Mouse (Mus musculus) midbrain, embryonic 14.5 days (tissue): ENCODE measurements around the gene Galnt13. TPM values are rescaled to one million over a fixed set of nuclear protein-coding genes. Genes with fewer than 3 reads are reported as not detected.

Experiments
- ATAC-seq: fragments of 200-750 bp; cut with Nextera tagmentation; 2 replicates; pipeline ENCODE4 v1.8.0; 2017; ENCODE audit warnings: moderate number of reproducible peaks, moderate library complexity; ENCODE audit not compliant: low FRiP score, low TSS enrichment
- DNase-seq: peaks from one replicate; pipeline ENCODE4 v3.0.0-alpha.2; 2015
- H3K27ac ChIP-seq: fragments of 300-500 bp; sonication (generic); replicated peaks from 2 replicates; pipeline ENCODE4 v1.5.1; 2014; ENCODE audit warnings: mild to moderate bottlenecking, low read depth, low read length, moderate library complexity
- H3K27me3 ChIP-seq: fragments of 300-500 bp; sonication (generic); 2 replicates; pipeline ENCODE4 v1.6.1; 2014; ENCODE audit warnings: low read length, control low read depth, mixed read lengths; ENCODE audit not compliant: control insufficient read depth, insufficient read depth
- H3K36me3 ChIP-seq: fragments of 300-500 bp; sonication (generic); 2 replicates; pipeline ENCODE4 v1.6.1; 2014; ENCODE audit warnings: low read length, control low read depth; ENCODE audit not compliant: control insufficient read depth, insufficient read depth
- H3K4me1 ChIP-seq: fragments of 300-500 bp; sonication (generic); 2 replicates; pipeline ENCODE4 v1.6.1; 2014; ENCODE audit warnings: mild to moderate bottlenecking, antibody characterized with exemption, low read length, control low read depth; ENCODE audit not compliant: control insufficient read depth, insufficient read depth
- H3K4me2 ChIP-seq: fragments of 300-500 bp; sonication (generic); 2 replicates; pipeline ENCODE4 v1.6.1; 2014; ENCODE audit warnings: mild to moderate bottlenecking, low read length, moderate library complexity
- H3K4me3 ChIP-seq: fragments of 300-500 bp; sonication (generic); replicated peaks from 2 replicates; pipeline ENCODE4 v1.5.1; 2014; ENCODE audit warnings: low read depth, low read length
- H3K9ac ChIP-seq: fragments of 300-500 bp; sonication (generic); replicated peaks from 2 replicates; pipeline ENCODE4 v1.6.1; 2014; ENCODE audit warnings: mild to moderate bottlenecking, low read length, moderate library complexity
- H3K9me3 ChIP-seq: fragments of 300-500 bp; sonication (generic); 2 replicates; pipeline ENCODE4 v1.6.1; 2016; ENCODE audit warnings: low read length, control low read depth, mixed read lengths; ENCODE audit not compliant: control insufficient read depth
- WGBS: fragments of 180-500 bp; shearing (Covaris S2); extraction: QIAGEN DNeasy Blood & Tissue Kit; methylation state at CpG from one replicate; pipeline ENCODE4 v1.1.7; 2014; 5-methylcytosine and 5-hydroxymethylcytosine counted together
- polyA plus RNA-seq: library from polyadenylated mRNA; unstranded; fragments of >200 nt; fragmentation: Nextera tagmentation; extraction: Ambion mirVana; gene quantifications from 2 replicates; pipeline ENCODE4 v1.2.1, GENCODE M21; 2014

The Galnt13 gene
- 7.0 and 8.4 TPM in 2 replicates for polyA plus RNA-seq

DNA sequence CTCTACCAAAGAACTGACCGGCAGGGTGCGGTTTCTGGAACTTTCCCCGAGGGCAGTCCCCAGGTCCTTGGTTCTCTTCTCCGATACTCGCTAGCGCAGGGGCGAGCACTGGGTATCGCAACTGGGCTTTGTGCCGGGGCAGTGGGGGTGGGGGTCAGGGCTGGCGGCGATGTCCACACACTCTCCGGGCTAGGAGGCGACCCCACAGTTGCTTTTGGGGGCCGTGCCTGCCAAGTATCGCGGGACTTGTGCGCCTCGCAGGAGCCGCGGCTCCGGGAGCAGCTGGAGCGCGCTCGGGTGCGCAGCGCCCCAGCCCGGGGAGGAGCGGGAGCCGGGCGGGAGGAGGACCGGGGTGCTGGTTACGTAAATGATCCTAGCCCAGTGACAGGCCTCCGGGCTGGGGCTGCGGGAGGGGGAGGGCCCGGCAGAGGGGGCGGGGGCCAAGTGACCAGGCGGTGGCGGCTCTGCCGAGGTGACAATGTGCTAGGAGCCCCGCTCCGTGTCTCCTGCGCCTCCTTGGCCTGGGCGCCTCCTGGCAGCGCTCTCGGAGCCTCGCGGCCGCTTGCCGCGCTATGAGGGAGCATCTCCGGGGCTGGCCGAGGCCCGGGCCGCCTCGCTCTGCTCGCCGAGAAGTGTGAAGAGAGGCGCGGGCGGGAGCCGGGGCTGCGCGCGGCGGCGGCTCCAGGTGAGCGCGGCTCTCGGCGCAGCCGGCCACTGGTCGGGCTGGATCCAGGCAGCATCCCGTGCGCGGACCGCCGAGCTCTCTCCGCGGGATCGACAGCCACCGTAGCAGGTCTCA, at the start of gene Galnt13:
Galnt13 (plus strand) TSS at position 381 of the 799 bp plus-strand sequence.
- ATAC-seq, result peak; percentile 91
- Histone ChIP-seq H3K4me3 (peak within 1 kb of the TSS; percentile 71), H3K9ac (peak within 1 kb of the TSS; percentile 69), H3K36me3 (no peaks in the 10 kb centered on the region), H3K27ac (peak within 1 kb of the TSS; percentile 78), H3K27me3 (0 out of 2 replicates have a peak, but pooled peaks cover 4% of the 10 kb centered on the region), H3K4me2 (peak within 1 kb of the TSS; percentile 94), H3K4me1 (peaks cover 5% of the 10 kb centered on the region; the same call in 1 of the 2 replicates), H3K9me3 (no peaks in the 10 kb centered on the region)
- DNase-seq, result peak; percentile 88
- under 1% methylated on average over 76 of the region's 81 CpGs for WGBS

- no peaks in the 10 kb centered on the region for H3K27me3 ChIP-seq
- H3K4me2 ChIP-seq, result no peak overlapping the region
- ATAC-seq (no peak), DNase-seq (no peak)
- no peak overlapping the region for H3K27ac ChIP-seq
- H3K9ac ChIP-seq, result no peak overlapping the region
- WGBS, result 57% methylated on average over 2 of the region's 2 CpGs
- H3K36me3 ChIP-seq, result no peaks in the 10 kb centered on the region
- H3K4me1 ChIP-seq, result no peaks in the 10 kb centered on the region
- no peaks in the 10 kb centered on the region for H3K9me3 ChIP-seq
- H3K4me3 ChIP-seq, result no peak overlapping the region
Measured at GRCm38 (mm10) chr2:54431060-54431459, 5.1 kb upstream of the Galnt13 start.

DNA sequence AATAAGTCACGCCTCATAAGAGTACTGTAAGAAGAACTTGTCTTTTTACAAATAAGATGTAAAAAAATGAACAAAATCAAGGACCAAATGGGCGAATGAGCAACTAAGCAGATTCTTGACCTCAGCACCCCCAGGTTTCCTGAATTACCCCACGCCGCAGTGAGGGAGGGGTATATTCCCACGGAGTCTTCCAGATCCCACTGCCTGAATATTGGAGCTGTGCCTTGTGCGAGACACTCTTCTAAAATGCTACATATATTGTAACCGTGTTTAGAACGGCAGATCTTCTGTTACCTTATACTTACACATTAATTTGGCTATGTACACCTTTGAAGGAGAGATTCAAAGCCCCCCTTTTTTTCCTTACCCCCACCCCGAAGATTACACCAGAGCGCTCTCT, 737 bp upstream of the Galnt13 start:
- peak; percentile 18 for DNase-seq
- Histone ChIP-seq H3K9ac (peak overlapping the region; percentile 69), H3K4me1 (peaks cover 5% of the 10 kb centered on the region; the same call in 1 of the 2 replicates), H3K27ac (no peak overlapping the region), H3K9me3 (no peaks in the 10 kb centered on the region), H3K4me2 (peak overlapping the region; percentile 94), H3K27me3 (0 out of 2 replicates have a peak, but pooled peaks cover 4% of the 10 kb centered on the region), H3K36me3 (no peaks in the 10 kb centered on the region), H3K4me3 (peak overlapping the region; percentile 71)
- WGBS, result 44% methylated on average over 10 of the region's 10 CpGs
- no peak; the same call in 1 of the 2 replicates for ATAC-seq

GRCm38 (mm10) chr2:54436736-54437500, 801 bp downstream of the Galnt13 start:
- peak overlapping the region; percentile 69 for H3K9ac ChIP-seq
- peak overlapping the region; percentile 71 for H3K4me3 ChIP-seq
- H3K27me3 ChIP-seq, result 0 out of 2 replicates have a peak, but pooled peaks cover 4% of the 10 kb centered on the region
- ATAC-seq (peak; percentile 58), DNase-seq (peak; percentile 80)
- peak overlapping the region; percentile 94 for H3K4me2 ChIP-seq
- H3K4me1 ChIP-seq, result peaks cover 5% of the 10 kb centered on the region; the same call in 1 of the 2 replicates
- H3K36me3 ChIP-seq, result no peaks in the 10 kb centered on the region
- under 1% methylated on average over 42 of the region's 42 CpGs for WGBS
- no peaks in the 10 kb centered on the region for H3K9me3 ChIP-seq
- peak overlapping the region; percentile 78 for H3K27ac ChIP-seq

DNA sequence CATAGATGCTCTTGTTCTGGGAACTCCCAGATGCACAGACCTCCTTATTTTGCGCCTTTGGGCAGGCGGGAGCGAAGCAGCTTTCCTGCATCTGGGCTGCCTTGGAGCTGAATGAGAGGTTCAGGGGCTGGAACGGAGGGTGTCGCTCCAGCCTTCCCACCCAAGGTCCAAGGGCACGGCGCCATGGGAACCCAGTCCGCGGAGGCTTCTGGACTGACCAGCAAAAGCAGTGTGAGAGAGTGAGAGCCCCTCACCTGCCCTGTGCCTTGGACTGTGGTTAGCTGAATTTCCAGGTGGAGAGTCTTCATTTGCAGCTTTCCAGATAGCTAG, 1.3 kb downstream of the Galnt13 start:
- no peaks in the 10 kb centered on the region for H3K9me3 ChIP-seq
- 0 out of 2 replicates have a peak, but pooled peaks cover 4% of the 10 kb centered on the region for H3K27me3 ChIP-seq
- no peaks in the 10 kb centered on the region for H3K36me3 ChIP-seq
- H3K4me3 ChIP-seq, result peak overlapping the region; percentile 71
- DNase-seq, result peak; percentile 56
- 3% methylated on average over 9 of the region's 9 CpGs for WGBS
- peak overlapping the region; percentile 94 for H3K4me2 ChIP-seq
- H3K27ac ChIP-seq, result peak overlapping the region; percentile 49; the same call in 1 of the 2 replicates
- H3K9ac ChIP-seq, result peak overlapping the region; percentile 69
- peaks cover 5% of the 10 kb centered on the region; the same call in 1 of the 2 replicates for H3K4me1 ChIP-seq
- no peak for ATAC-seq

DNA sequence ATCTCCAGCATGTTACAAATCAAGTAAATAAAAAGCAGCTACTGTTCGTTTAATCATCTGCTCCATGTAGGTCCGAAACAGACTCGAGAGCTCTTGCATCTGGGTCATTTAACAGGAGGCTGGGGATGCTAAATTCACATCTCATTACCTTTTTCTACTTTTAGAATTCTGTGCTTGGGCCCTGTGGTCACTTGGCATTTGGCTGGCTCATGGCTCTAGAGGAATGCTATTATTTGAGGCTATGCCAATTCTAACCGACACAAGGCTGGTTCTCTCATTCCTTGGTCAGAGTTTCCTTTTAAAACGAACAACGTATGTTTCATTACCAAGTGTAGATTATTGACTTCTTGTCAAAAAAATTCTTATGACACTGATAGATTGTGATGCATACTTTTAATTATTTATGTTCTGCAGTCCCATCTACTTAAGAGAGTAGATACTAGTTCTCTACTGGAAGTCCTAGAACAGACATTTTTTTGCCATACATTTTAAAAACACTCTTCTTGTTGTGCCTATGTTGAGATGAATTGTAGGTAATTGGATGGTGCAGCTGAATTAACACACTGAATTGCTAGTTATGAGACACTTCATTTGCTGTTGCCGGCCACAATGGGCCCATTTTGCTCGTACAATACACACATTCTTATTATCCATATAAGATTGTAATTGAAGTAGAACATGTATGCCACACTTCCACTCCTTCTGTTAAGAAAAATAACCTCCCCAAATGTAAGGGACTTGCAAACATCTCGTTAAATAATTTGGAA, 6.8 kb downstream of the Galnt13 start:
- DNase-seq, result no peak
- ATAC-seq, result no peak; the same call in 1 of the 2 replicates
- Histone ChIP-seq H3K4me3 (no peak overlapping the region), H3K9me3 (no peaks in the 10 kb centered on the region), H3K27ac (no peak overlapping the region), H3K9ac (no peak overlapping the region), H3K4me1 (0 out of 2 replicates have a peak, but pooled peaks cover under 1% of the 10 kb centered on the region), H3K4me2 (no peak overlapping the region), H3K36me3 (no peaks in the 10 kb centered on the region), H3K27me3 (no peaks in the 10 kb centered on the region)
- WGBS, result 80% methylated on average over 9 of the region's 9 CpGs

- no peaks in the 10 kb centered on the region for H3K9me3 ChIP-seq
- no peaks in the 10 kb centered on the region for H3K36me3 ChIP-seq
- H3K4me1 ChIP-seq, result no peaks in the 10 kb centered on the region
- H3K27ac ChIP-seq, result no peak overlapping the region
- no peaks in the 10 kb centered on the region for H3K27me3 ChIP-seq
- H3K4me3 ChIP-seq, result no peak overlapping the region
- 81% methylated on average over 5 of the region's 5 CpGs for WGBS
- no peak overlapping the region for H3K4me2 ChIP-seq
- no peak overlapping the region for H3K9ac ChIP-seq
- ATAC-seq, result no peak
- no peak for DNase-seq
Measured at GRCm38 (mm10) chr2:54483426-54483825, 47.3 kb downstream of the Galnt13 start.

- no peaks in the 10 kb centered on the region for H3K36me3 ChIP-seq
- no peak overlapping the region for H3K4me2 ChIP-seq
- H3K4me1 ChIP-seq, result no peaks in the 10 kb centered on the region
- ATAC-seq, result no peak
- H3K9me3 ChIP-seq, result no peaks in the 10 kb centered on the region
- H3K9ac ChIP-seq, result no peak overlapping the region
- WGBS, result 94% methylated on average over 3 of the region's 3 CpGs
- H3K27ac ChIP-seq, result no peak overlapping the region
- no peaks in the 10 kb centered on the region for H3K27me3 ChIP-seq
- no peak overlapping the region for H3K4me3 ChIP-seq
- DNase-seq, result no peak
Measured at GRCm38 (mm10) chr2:54522989-54523388, 86.9 kb downstream of the Galnt13 start.
